Mouse (Mus musculus): ENCODE measurements around the gene Mprip. TPM values are rescaled to one million over a fixed set of nuclear protein-coding genes. Genes with fewer than 3 reads are reported as not detected.

The Mprip gene
- polyA plus RNA-seq, 1 experiment = 111 TPM

GRCm38 (mm10) chr11:59741915-59742314, 80.8 kb downstream of the Mprip start:
- peaks cover 5% of the 10 kb centered on the region for H3K4me1 ChIP-seq (ENCODE audit: control insufficient read depth, insufficient read depth, low read length)

GRCm38 (mm10) chr11:59743307-59743706, 82.2 kb downstream of the Mprip start:
- Histone ChIP-seq H3K27ac (ENCODE audit: insufficient read depth, low read depth, low read length) (no peak overlapping the region), H3K4me3 (ENCODE audit: insufficient read depth, low read depth, low read length) (no peak overlapping the region), H3K4me1 (ENCODE audit: control insufficient read depth, insufficient read depth, low read length) (no peaks in the 10 kb centered on the region)
- no peak for TF ChIP-seq CTCF (IDR thresholded peaks at IDR 0.05; ENCODE audit: insufficient read depth, low read depth, low read length)
- no peak for TF ChIP-seq POLR2A (IDR thresholded peaks at IDR 0.05; ENCODE audit: insufficient read depth, low read depth, low read length)
- WGBS = 93% methylated on average over 2 of the region's 2 CpGs

More at GRCm38 (mm10) chr11:59741915-59742314, 80.8 kb downstream of the Mprip start:
- no peak for TF ChIP-seq CTCF (IDR thresholded peaks at IDR 0.05; ENCODE audit: insufficient read depth, low read depth, low read length)
- no peak for TF ChIP-seq POLR2A (IDR thresholded peaks at IDR 0.05; ENCODE audit: insufficient read depth, low read depth, low read length)
- Histone ChIP-seq H3K4me3 (ENCODE audit: insufficient read depth, low read depth, low read length) (no peak overlapping the region), H3K27ac (ENCODE audit: insufficient read depth, low read depth, low read length) (no peak overlapping the region)
- WGBS = 95% methylated on average over 5 of the region's 5 CpGs

DNA sequence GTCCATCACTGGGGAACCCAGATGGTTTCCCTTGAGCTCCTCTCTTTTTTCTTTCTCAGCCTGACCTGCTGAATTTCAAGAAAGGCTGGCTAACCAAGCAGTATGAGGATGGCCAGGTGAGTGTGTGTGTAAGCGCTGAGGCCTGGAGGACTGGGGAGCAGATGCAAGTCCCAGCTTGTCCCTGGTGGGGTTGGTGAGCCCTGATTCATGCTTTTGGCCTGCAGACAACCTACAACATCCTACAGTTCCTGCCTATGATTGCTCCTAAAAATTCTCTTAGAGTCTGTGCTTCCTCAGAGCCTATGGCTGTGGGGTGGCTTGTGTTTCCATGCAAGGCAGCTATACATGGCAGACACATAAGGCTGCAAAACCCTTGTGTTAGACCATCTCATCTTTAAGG, 82.6 kb downstream of the Mprip start:
- H3K4me1 ChIP-seq (ENCODE audit: control insufficient read depth, insufficient read depth, low read length) = no peaks in the 10 kb centered on the region
- 96% methylated on average over 1 of the region's 1 CpGs for WGBS
- TF ChIP-seq CTCF (IDR thresholded peaks at IDR 0.05; ENCODE audit: insufficient read depth, low read depth, low read length) (no peak), POLR2A (IDR thresholded peaks at IDR 0.05; ENCODE audit: insufficient read depth, low read depth, low read length) (no peak)
- H3K27ac ChIP-seq (ENCODE audit: insufficient read depth, low read depth, low read length) = no peak overlapping the region
- H3K4me3 ChIP-seq (ENCODE audit: insufficient read depth, low read depth, low read length) = no peak overlapping the region

- WGBS = 91% methylated on average over 4 of the region's 4 CpGs
- H3K4me1 ChIP-seq (ENCODE audit: control insufficient read depth, insufficient read depth, low read length) = no peaks in the 10 kb centered on the region
- no peak overlapping the region for H3K4me3 ChIP-seq (ENCODE audit: insufficient read depth, low read depth, low read length)
- TF ChIP-seq CTCF (IDR thresholded peaks at IDR 0.05; ENCODE audit: insufficient read depth, low read depth, low read length) (no peak), POLR2A (IDR thresholded peaks at IDR 0.05; ENCODE audit: insufficient read depth, low read depth, low read length) (no peak)
- H3K27ac ChIP-seq (ENCODE audit: insufficient read depth, low read depth, low read length) = no peak overlapping the region
Measured at GRCm38 (mm10) chr11:59744374-59744773, 83.3 kb downstream of the Mprip start.

GRCm38 (mm10) chr11:59745851-59746250, 84.7 kb downstream of the Mprip start:
- no peaks in the 10 kb centered on the region for H3K4me1 ChIP-seq (ENCODE audit: control insufficient read depth, insufficient read depth, low read length)
- no peak overlapping the region for H3K27ac ChIP-seq (ENCODE audit: insufficient read depth, low read depth, low read length)
- no peak overlapping the region for H3K4me3 ChIP-seq (ENCODE audit: insufficient read depth, low read depth, low read length)
- WGBS = 83% methylated on average over 5 of the region's 5 CpGs
- TF ChIP-seq CTCF (IDR thresholded peaks at IDR 0.05; ENCODE audit: insufficient read depth, low read depth, low read length) (no peak), POLR2A (IDR thresholded peaks at IDR 0.05; ENCODE audit: insufficient read depth, low read depth, low read length) (no peak)

DNA sequence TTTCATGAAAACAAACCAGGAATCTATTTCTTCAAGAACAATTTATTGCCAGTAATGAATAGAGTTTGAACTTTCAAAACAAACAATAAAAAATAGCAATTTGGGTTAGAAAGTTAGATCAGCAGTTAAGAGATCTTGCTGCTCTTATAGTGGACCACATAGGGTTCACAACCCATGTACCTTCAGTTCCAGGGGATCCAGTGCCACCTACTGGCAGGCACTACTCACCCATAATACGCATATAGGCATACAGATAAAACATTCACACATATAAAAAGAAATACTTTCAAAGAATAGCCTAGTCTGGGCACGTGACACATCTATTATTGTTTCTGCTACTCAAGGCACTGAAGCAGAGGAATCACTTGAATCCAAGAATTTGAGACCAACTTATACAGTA, 85.5 kb downstream of the Mprip start:
- no peaks in the 10 kb centered on the region for H3K4me1 ChIP-seq (ENCODE audit: control insufficient read depth, insufficient read depth, low read length)
- no peak overlapping the region for H3K27ac ChIP-seq (ENCODE audit: insufficient read depth, low read depth, low read length)
- WGBS = 56% methylated on average over 2 of the region's 2 CpGs
- TF ChIP-seq CTCF (IDR thresholded peaks at IDR 0.05; ENCODE audit: insufficient read depth, low read depth, low read length) = no peak
- TF ChIP-seq POLR2A (IDR thresholded peaks at IDR 0.05; ENCODE audit: insufficient read depth, low read depth, low read length) = no peak
- H3K4me3 ChIP-seq (ENCODE audit: insufficient read depth, low read depth, low read length) = no peak overlapping the region

- no peak for TF ChIP-seq POLR2A (IDR thresholded peaks at IDR 0.05; ENCODE audit: insufficient read depth, low read depth, low read length)
- 95% methylated on average over 3 of the region's 3 CpGs for WGBS
Measured at GRCm38 (mm10) chr11:59749050-59749449, 87.9 kb downstream of the Mprip start.

DNA sequence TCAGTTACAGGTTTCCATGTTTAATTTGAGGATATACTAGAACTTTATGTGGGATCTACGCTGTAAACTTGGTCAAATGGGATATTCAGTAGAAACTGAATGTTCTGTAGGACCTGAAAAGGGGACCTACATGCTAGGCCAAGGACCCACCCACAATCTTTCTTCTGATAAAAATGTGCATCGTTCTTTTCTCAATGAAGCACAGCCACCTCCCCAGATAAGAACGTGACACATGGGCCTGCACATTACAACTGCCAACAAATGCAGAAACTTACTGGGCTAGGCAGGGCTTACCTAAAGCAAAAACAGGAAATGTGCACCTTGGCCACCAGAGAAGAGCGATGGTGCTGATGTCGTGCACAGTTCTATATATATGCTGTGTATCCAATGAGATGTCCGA, 93.4 kb downstream of the Mprip start:
- Histone ChIP-seq H3K27ac (ENCODE audit: insufficient read depth, low read depth, low read length) (no peak overlapping the region), H3K4me3 (ENCODE audit: insufficient read depth, low read depth, low read length) (no peak overlapping the region), H3K4me1 (ENCODE audit: control insufficient read depth, insufficient read depth, low read length) (peaks cover 26% of the 10 kb centered on the region)
- 97% methylated on average over 6 of the region's 6 CpGs for WGBS
- no peak for TF ChIP-seq CTCF (IDR thresholded peaks at IDR 0.05; ENCODE audit: insufficient read depth, low read depth, low read length)

More at GRCm38 (mm10) chr11:59749050-59749449, 87.9 kb downstream of the Mprip start:
- no peaks in the 10 kb centered on the region for H3K4me1 ChIP-seq (ENCODE audit: control insufficient read depth, insufficient read depth, low read length)
- H3K27ac ChIP-seq (ENCODE audit: insufficient read depth, low read depth, low read length) = no peak overlapping the region
- no peak overlapping the region for H3K4me3 ChIP-seq (ENCODE audit: insufficient read depth, low read depth, low read length)

- WGBS = 33% methylated on average over 4 of the region's 4 CpGs
- Histone ChIP-seq H3K4me1 (ENCODE audit: control insufficient read depth, insufficient read depth, low read length) (peaks cover 34% of the 10 kb centered on the region), H3K4me3 (ENCODE audit: insufficient read depth, low read depth, low read length) (no peak overlapping the region), H3K27ac (ENCODE audit: insufficient read depth, low read depth, low read length) (no peak overlapping the region)
- TF ChIP-seq POLR2A (IDR thresholded peaks at IDR 0.05; ENCODE audit: insufficient read depth, low read depth, low read length) = no peak
- TF ChIP-seq CTCF (IDR thresholded peaks at IDR 0.05; ENCODE audit: insufficient read depth, low read depth, low read length) = no peak
Measured at GRCm38 (mm10) chr11:59756351-59756750, 95.2 kb downstream of the Mprip start.
